Mouse (Mus musculus) embryonic facial prominence, embryonic 14.5 days (tissue): ENCODE data around the gene Tcf21. TPM values are rescaled to one million over a fixed set of nuclear protein-coding genes. Genes with fewer than 3 reads are reported as not detected.
A peak's percentile ranks its signal among the peaks of the same experiment; 100 is the strongest.

ENCODE experiments used
- ATAC-seq: fragments of 200-750 bp; cut with Nextera tagmentation; 2 replicates; pipeline ENCODE4 v1.8.0; 2017; ENCODE audit warnings: low read depth, moderate number of reproducible peaks, moderate TSS enrichment
- DNase-seq: peaks from one replicate; pipeline ENCODE4 v3.0.0-alpha.2; 2015; ENCODE audit warnings: low spot score
- H3K27ac ChIP-seq: fragments of 300-500 bp; sonication (generic); replicated peaks from 2 replicates; pipeline ENCODE4 v1.5.1; 2014; ENCODE audit warnings: low read depth, mild to moderate bottlenecking, low read length, moderate library complexity
- H3K27me3 ChIP-seq: fragments of 300-500 bp; sonication (generic); replicated peaks from 2 replicates; pipeline ENCODE4 v1.6.1; 2014; ENCODE audit warnings: low read length; ENCODE audit not compliant: control insufficient read depth, insufficient read depth
- H3K36me3 ChIP-seq: fragments of 300-500 bp; sonication (generic); 2 replicates; pipeline ENCODE4 v1.6.1; 2014; ENCODE audit warnings: low read length, mixed read lengths; ENCODE audit not compliant: control insufficient read depth, insufficient read depth
- H3K4me1 ChIP-seq: fragments of 300-500 bp; sonication (generic); 2 replicates; pipeline ENCODE4 v1.6.1; 2014; ENCODE audit warnings: antibody characterized with exemption, low read length; ENCODE audit not compliant: control insufficient read depth, insufficient read depth
- H3K4me2 ChIP-seq: fragments of 300-500 bp; sonication (generic); 2 replicates; pipeline ENCODE4 v1.6.1; 2014; ENCODE audit warnings: low read depth, mild to moderate bottlenecking, low read length, moderate library complexity, mixed read lengths
- H3K4me3 ChIP-seq: fragments of 300-500 bp; sonication (generic); 2 replicates; pipeline ENCODE4 v1.5.1; 2014; ENCODE audit warnings: low read depth, mild to moderate bottlenecking, low read length
- H3K9ac ChIP-seq: fragments of 300-500 bp; sonication (generic); 2 replicates; pipeline ENCODE4 v1.6.1; 2014; ENCODE audit warnings: low read depth, mild to moderate bottlenecking, low read length, moderate library complexity, mixed read lengths
- H3K9me3 ChIP-seq: fragments of 300-500 bp; sonication (generic); 2 replicates; pipeline ENCODE4 v1.6.1; 2016; ENCODE audit warnings: low read length; ENCODE audit not compliant: control insufficient read depth
- WGBS: fragments of 180-500 bp; shearing (Covaris S2); extraction: QIAGEN DNeasy Blood & Tissue Kit; methylation state at CpG from one replicate; pipeline ENCODE4 v1.1.7; 2014; 5-methylcytosine and 5-hydroxymethylcytosine counted together
- polyA plus RNA-seq: library from polyadenylated mRNA; unstranded; fragments of >200 nt; fragmentation: Nextera tagmentation; extraction: Ambion mirVana; gene quantifications from 2 replicates; pipeline ENCODE4 v1.2.1, GENCODE M21; 2014

The Tcf21 gene
- polyA plus RNA-seq, 1 experiment from 2014 or later, result 2.0 TPM

GRCm38 (mm10) chr10:22842781-22843439 is 22.9 kb upstream of the Tcf21 start:
- H3K36me3 ChIP-seq, result no peaks in the 10 kb centered on the region
- peaks cover 79% of the 10 kb centered on the region for H3K27me3 ChIP-seq
- no peaks in the 10 kb centered on the region for H3K9me3 ChIP-seq
- no peak overlapping the region for H3K9ac ChIP-seq
- DNase-seq (no peak), ATAC-seq (no peak)
- no peaks in the 10 kb centered on the region for H3K4me1 ChIP-seq
- no peak overlapping the region for H3K4me2 ChIP-seq
- 5% methylated on average over 15 of the region's 17 CpGs for WGBS
- H3K4me3 ChIP-seq, result no peak overlapping the region
- no peak overlapping the region for H3K27ac ChIP-seq

- WGBS, result 5% methylated on average over 4 of the region's 4 CpGs
- Histone ChIP-seq H3K4me3 (no peak overlapping the region), H3K9me3 (no peaks in the 10 kb centered on the region), H3K27ac (no peak overlapping the region), H3K27me3 (peaks cover 82% of the 10 kb centered on the region), H3K4me2 (no peak overlapping the region), H3K36me3 (no peaks in the 10 kb centered on the region), H3K9ac (no peak overlapping the region), H3K4me1 (no peaks in the 10 kb centered on the region)
- no peak for DNase-seq
- no peak for ATAC-seq
Observed at GRCm38 (mm10) chr10:22842113-22842512, 22.1 kb upstream of the Tcf21 start.

- H3K9me3 ChIP-seq, result no peaks in the 10 kb centered on the region
- no peak overlapping the region for H3K4me2 ChIP-seq
- ATAC-seq (no peak), DNase-seq (no peak)
- H3K4me1 ChIP-seq, result no peaks in the 10 kb centered on the region
- H3K27ac ChIP-seq, result no peak overlapping the region
- H3K4me3 ChIP-seq, result no peak overlapping the region
- WGBS, result 75% methylated on average over 2 of the region's 2 CpGs
- peaks cover 41% of the 10 kb centered on the region for H3K27me3 ChIP-seq
- H3K36me3 ChIP-seq, result no peaks in the 10 kb centered on the region
- H3K9ac ChIP-seq, result no peak overlapping the region
Observed at GRCm38 (mm10) chr10:22826244-22826643, 6.3 kb upstream of the Tcf21 start.

- no peak overlapping the region for H3K4me3 ChIP-seq
- DNase-seq, result no peak
- no peak overlapping the region for H3K4me2 ChIP-seq
- H3K9ac ChIP-seq, result no peak overlapping the region
- peaks cover 68% of the 10 kb centered on the region for H3K27me3 ChIP-seq
- 13% methylated on average over 6 of the region's 6 CpGs for WGBS
- H3K9me3 ChIP-seq, result no peaks in the 10 kb centered on the region
- H3K4me1 ChIP-seq, result no peaks in the 10 kb centered on the region
- no peak for ATAC-seq
- H3K27ac ChIP-seq, result no peak overlapping the region
- H3K36me3 ChIP-seq, result no peaks in the 10 kb centered on the region
Observed at GRCm38 (mm10) chr10:22822896-22823295, 2.9 kb upstream of the Tcf21 start.

- no peak for DNase-seq
- no peak for ATAC-seq
- Histone ChIP-seq H3K4me3 (no peak overlapping the region), H3K4me1 (no peaks in the 10 kb centered on the region), H3K27ac (no peak overlapping the region), H3K36me3 (no peaks in the 10 kb centered on the region), H3K9me3 (no peaks in the 10 kb centered on the region), H3K27me3 (peaks cover 72% of the 10 kb centered on the region), H3K9ac (no peak overlapping the region), H3K4me2 (no peak overlapping the region)
- WGBS, result 10% methylated on average over 5 of the region's 5 CpGs
Observed at GRCm38 (mm10) chr10:22822486-22822885, 2.5 kb upstream of the Tcf21 start.

- H3K36me3 ChIP-seq, result no peaks in the 10 kb centered on the region
- H3K27me3 ChIP-seq, result peaks cover 76% of the 10 kb centered on the region
- no peak overlapping the region for H3K4me2 ChIP-seq
- H3K9ac ChIP-seq, result no peak overlapping the region
- no peak overlapping the region for H3K27ac ChIP-seq
- 5% methylated on average over 5 of the region's 5 CpGs for WGBS
- H3K4me1 ChIP-seq, result no peaks in the 10 kb centered on the region
- H3K9me3 ChIP-seq, result no peaks in the 10 kb centered on the region
- ATAC-seq (no peak), DNase-seq (no peak)
- H3K4me3 ChIP-seq, result no peak overlapping the region
Observed at GRCm38 (mm10) chr10:22821709-22822108, 1.7 kb upstream of the Tcf21 start.

- Histone ChIP-seq H3K9me3 (no peaks in the 10 kb centered on the region), H3K4me3 (no peak overlapping the region), H3K27me3 (peaks cover 80% of the 10 kb centered on the region), H3K36me3 (no peaks in the 10 kb centered on the region), H3K9ac (no peak overlapping the region), H3K27ac (no peak overlapping the region), H3K4me2 (no peak overlapping the region), H3K4me1 (no peaks in the 10 kb centered on the region)
- ATAC-seq (no peak), DNase-seq (no peak)
- 13% methylated on average over 1 of the region's 1 CpGs for WGBS
Observed at GRCm38 (mm10) chr10:22821267-22821666, 1.3 kb upstream of the Tcf21 start.

- DNase-seq, result no peak
Observed at GRCm38 (mm10) chr10:22820841-22821240, 867 bp upstream of the Tcf21 start.

GRCm38 (mm10) chr10:22819239-22819870 is 619 bp downstream of the Tcf21 start:
- Histone ChIP-seq H3K4me3 (peak overlapping the region; percentile 21), H3K4me2 (peak overlapping the region; percentile 33), H3K9ac (no peak overlapping the region), H3K9me3 (no peaks in the 10 kb centered on the region), H3K4me1 (no peaks in the 10 kb centered on the region), H3K27me3 (peaks cover 94% of the 10 kb centered on the region), H3K36me3 (no peaks in the 10 kb centered on the region), H3K27ac (no peak overlapping the region)
- DNase-seq, result no peak
- under 1% methylated on average over 37 of the region's 42 CpGs for WGBS
- no peak for ATAC-seq

More at GRCm38 (mm10) chr10:22820841-22821240, 867 bp upstream of the Tcf21 start:
- H3K4me1 ChIP-seq, result no peaks in the 10 kb centered on the region
- no peaks in the 10 kb centered on the region for H3K9me3 ChIP-seq
- WGBS, result 8% methylated on average over 2 of the region's 2 CpGs
- H3K4me2 ChIP-seq, result no peak overlapping the region
- no peak overlapping the region for H3K27ac ChIP-seq
- ATAC-seq, result no peak
- no peak overlapping the region for H3K4me3 ChIP-seq
- no peak overlapping the region for H3K9ac ChIP-seq
- no peaks in the 10 kb centered on the region for H3K36me3 ChIP-seq
- H3K27me3 ChIP-seq, result peaks cover 85% of the 10 kb centered on the region
